Mouse (Mus musculus): ENCODE results near the gene Atp8b4. TPM values are rescaled to one million over a fixed set of nuclear protein-coding genes. Genes with fewer than 3 reads are reported as not detected.

The Atp8b4 gene
- polyA plus RNA-seq, 1 experiment from 2014 or later, result 0.19 TPM

DNA sequence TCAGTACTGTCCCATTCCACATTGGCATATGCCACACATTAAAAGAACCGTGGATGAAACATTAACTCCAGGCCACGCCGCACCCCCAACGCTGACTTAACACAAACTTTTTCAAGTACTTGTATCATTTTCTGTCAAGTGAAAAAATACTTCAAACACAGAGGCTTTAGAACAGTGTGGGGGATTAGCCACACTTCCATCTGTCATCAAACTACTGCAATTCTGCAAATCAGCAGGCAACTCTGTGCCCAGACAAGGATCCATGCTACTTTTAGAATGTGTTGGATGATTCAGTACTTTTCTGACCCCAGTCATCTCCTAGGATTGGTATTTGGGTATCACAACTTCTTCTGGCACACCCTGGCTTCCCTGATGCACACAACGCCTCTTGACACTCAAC, 212.5 kb downstream of the Atp8b4 start:
- no peaks in the 10 kb centered on the region for H3K9me3 ChIP-seq
- no peaks in the 10 kb centered on the region for H3K4me1 ChIP-seq (replicated peaks)
- H3K9ac ChIP-seq, result no peak overlapping the region
- no peaks in the 10 kb centered on the region for H3K27me3 ChIP-seq
- H3K36me3 ChIP-seq, result no peaks in the 10 kb centered on the region
- H3K4me3 ChIP-seq, result no peak overlapping the region
- ATAC-seq (ENCODE audit: low FRiP score), result no peak
- WGBS, result 96% methylated on average over 5 of the region's 5 CpGs
- H3K27ac ChIP-seq, result no peak overlapping the region
- no peak overlapping the region for H3K4me2 ChIP-seq

DNA sequence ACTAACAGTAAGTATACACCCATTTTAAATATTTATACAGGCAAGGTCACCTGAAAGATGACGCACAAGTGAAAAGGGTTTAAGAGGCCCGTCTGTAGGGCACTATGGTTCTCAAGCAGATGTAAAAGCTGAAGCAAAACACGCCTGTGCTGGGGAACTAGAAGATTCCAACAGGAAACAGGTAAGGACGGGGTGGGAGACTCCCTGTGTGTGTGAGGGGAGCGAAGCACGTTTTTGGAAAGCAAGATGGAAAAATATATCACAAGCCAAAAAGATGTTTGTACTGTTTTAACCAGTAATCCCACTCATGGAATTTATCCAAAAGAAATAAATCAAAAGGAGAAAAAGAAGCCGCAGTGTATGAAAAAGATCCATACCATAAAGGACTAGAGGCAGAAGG, 214.1 kb downstream of the Atp8b4 start:
- no peaks in the 10 kb centered on the region for H3K4me1 ChIP-seq (replicated peaks)
- H3K9ac ChIP-seq, result no peak overlapping the region
- 82% methylated on average over 7 of the region's 7 CpGs for WGBS
- no peaks in the 10 kb centered on the region for H3K36me3 ChIP-seq
- H3K4me3 ChIP-seq, result no peak overlapping the region
- no peaks in the 10 kb centered on the region for H3K27me3 ChIP-seq
- no peaks in the 10 kb centered on the region for H3K9me3 ChIP-seq
- ATAC-seq (ENCODE audit: low FRiP score), result no peak
- H3K27ac ChIP-seq, result no peak overlapping the region
- no peak overlapping the region for H3K4me2 ChIP-seq

DNA sequence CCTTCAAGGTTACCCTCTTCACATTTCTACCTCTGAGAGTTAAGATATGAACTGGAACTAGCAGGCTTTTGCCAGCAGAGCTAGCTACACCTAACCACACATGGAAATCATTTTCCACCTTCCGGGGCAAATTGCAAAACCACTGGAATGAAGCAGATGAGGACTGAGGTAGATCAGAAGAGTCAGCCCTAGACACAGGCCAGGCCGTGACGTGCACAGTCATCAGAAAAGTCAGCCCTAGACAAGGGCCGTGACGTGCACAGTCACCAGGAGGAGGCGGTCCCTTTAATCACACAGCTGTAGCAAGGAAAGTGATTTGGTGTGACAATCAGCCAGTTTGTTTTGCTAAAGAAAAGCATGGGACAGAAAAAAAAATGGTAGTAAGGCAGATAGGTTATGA, 216.4 kb downstream of the Atp8b4 start:
- Histone ChIP-seq H3K36me3 (no peaks in the 10 kb centered on the region), H3K9ac (no peak overlapping the region), H3K4me1 (replicated peaks) (no peaks in the 10 kb centered on the region), H3K9me3 (no peaks in the 10 kb centered on the region), H3K27ac (no peak overlapping the region), H3K4me3 (no peak overlapping the region), H3K4me2 (no peak overlapping the region), H3K27me3 (no peaks in the 10 kb centered on the region)
- ATAC-seq (ENCODE audit: low FRiP score), result no peak
- 81% methylated on average over 6 of the region's 6 CpGs for WGBS

DNA sequence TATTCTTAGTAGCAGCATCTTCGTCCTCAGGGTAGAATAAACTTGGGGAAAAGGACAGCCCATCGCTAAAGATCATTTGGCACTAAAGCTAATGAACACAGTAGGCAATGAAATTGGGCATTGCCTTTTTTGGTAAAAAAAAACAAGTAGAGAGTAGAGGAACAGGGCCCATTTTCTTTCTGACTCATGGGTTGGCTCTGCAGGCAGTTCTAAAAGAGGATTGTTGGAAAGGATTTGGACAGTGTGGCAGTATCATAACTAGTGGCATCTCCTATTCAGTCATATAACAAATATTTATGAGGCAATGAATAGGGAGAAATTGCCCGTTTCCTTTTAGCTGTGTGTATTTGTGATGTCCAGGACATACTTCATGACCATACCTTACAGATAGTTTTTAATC, 217.4 kb downstream of the Atp8b4 start:
- H3K4me2 ChIP-seq, result no peak overlapping the region
- H3K4me3 ChIP-seq, result no peak overlapping the region
- no peak for ATAC-seq (ENCODE audit: low FRiP score)
- no peak overlapping the region for H3K27ac ChIP-seq
- H3K4me1 ChIP-seq (replicated peaks), result no peaks in the 10 kb centered on the region
- no peak overlapping the region for H3K9ac ChIP-seq
- no peaks in the 10 kb centered on the region for H3K27me3 ChIP-seq
- 81% methylated on average over 3 of the region's 3 CpGs for WGBS
- H3K36me3 ChIP-seq, result no peaks in the 10 kb centered on the region
- no peaks in the 10 kb centered on the region for H3K9me3 ChIP-seq

DNA sequence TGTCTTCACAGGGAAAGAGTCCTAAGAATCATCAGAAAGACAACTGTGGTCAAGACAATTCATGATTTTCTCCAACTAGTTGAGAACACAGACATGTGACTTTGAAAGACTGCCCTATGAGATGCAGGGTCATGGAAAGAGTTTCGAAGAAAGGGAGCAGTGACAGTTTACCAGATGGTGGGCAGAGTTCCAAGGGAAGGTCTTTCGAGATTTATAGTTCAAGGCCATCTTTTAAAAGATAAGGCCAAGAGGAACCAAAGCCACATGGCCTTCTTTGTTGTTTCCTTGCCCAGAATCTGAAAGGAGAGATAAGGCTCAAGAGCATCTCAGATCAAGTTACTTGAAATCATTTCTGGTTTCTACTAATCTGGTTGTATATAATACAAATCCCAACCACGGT, 225.0 kb downstream of the Atp8b4 start:
- no peaks in the 10 kb centered on the region for H3K27me3 ChIP-seq
- H3K36me3 ChIP-seq, result no peaks in the 10 kb centered on the region
- 92% methylated on average over 3 of the region's 3 CpGs for WGBS
- H3K4me1 ChIP-seq (replicated peaks), result no peaks in the 10 kb centered on the region
- no peak overlapping the region for H3K27ac ChIP-seq
- no peaks in the 10 kb centered on the region for H3K9me3 ChIP-seq
- no peak for ATAC-seq (ENCODE audit: low FRiP score)
- H3K9ac ChIP-seq, result no peak overlapping the region
- H3K4me2 ChIP-seq, result no peak overlapping the region
- H3K4me3 ChIP-seq, result no peak overlapping the region

DNA sequence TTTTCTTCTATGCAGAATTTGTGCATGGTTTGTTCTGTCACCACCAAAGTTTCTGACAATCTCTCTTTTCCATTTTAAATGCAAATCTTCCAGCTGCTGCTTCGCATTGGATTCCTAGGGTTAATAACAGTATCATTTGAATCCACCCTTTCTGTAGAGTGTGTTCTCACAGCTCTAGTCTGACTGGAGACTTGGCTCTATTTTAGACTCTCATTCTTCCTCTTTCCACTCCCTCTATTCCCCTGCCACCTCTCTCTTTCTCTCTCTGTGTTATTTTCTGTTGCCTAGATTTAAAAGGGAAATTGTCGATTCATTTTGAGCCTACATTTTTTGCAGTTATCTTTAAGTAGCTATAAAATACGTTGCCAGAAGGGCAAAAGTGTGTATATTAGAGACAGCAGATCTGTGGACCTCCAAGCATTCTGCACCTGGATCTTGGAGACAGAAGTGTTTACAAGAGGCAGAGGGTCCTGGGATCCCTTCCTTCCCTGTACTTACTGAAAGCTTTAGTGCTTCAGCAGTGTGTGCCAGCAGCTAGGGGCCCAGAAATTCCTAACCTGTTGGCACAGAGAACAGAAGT, 225.6 kb downstream of the Atp8b4 start:
- no peak overlapping the region for H3K4me3 ChIP-seq
- no peak overlapping the region for H3K9ac ChIP-seq
- H3K27ac ChIP-seq, result no peak overlapping the region
- no peaks in the 10 kb centered on the region for H3K36me3 ChIP-seq
- no peak for ATAC-seq (ENCODE audit: low FRiP score)
- no peak overlapping the region for H3K4me2 ChIP-seq
- no peaks in the 10 kb centered on the region for H3K9me3 ChIP-seq
- H3K27me3 ChIP-seq, result no peaks in the 10 kb centered on the region
- WGBS, result 82% methylated on average over 3 of the region's 3 CpGs
- H3K4me1 ChIP-seq (replicated peaks), result no peaks in the 10 kb centered on the region

GRCm38 (mm10) chr2:126274311-126274710, 226.2 kb downstream of the Atp8b4 start:
- H3K4me2 ChIP-seq, result no peak overlapping the region
- H3K27me3 ChIP-seq, result no peaks in the 10 kb centered on the region
- H3K9ac ChIP-seq, result no peak overlapping the region
- H3K4me1 ChIP-seq (replicated peaks), result no peaks in the 10 kb centered on the region
- no peak for ATAC-seq (ENCODE audit: low FRiP score)
- no peak overlapping the region for H3K27ac ChIP-seq
- 93% methylated on average over 3 of the region's 3 CpGs for WGBS
- no peaks in the 10 kb centered on the region for H3K36me3 ChIP-seq
- no peak overlapping the region for H3K4me3 ChIP-seq
- H3K9me3 ChIP-seq, result no peaks in the 10 kb centered on the region

Other genes with a start within 250 kb of the Atp8b4 start
- 6.4 and 6.7 TPM in 2 replicates for gene Slc27a2, start 51.7 kb upstream of the Atp8b4 start, polyA plus RNA-seq (2015; fragmentation: Nextera tagmentation; extraction: Ambion mirVana)
- 1.0 and 2.8 TPM in 2 replicates for gene Hdc, start 118.6 kb upstream of the Atp8b4 start, polyA plus RNA-seq (2015; fragmentation: Nextera tagmentation; extraction: Ambion mirVana)
- gene Gabpb1, start 175.7 kb upstream of the Atp8b4 start, polyA plus RNA-seq (2015; fragmentation: Nextera tagmentation; extraction: Ambion mirVana), result 51.7 and 52.6 TPM in 2 replicates
- 29.1 and 29.4 TPM in 2 replicates for gene Usp8, start 206.7 kb upstream of the Atp8b4 start, polyA plus RNA-seq (2015; fragmentation: Nextera tagmentation; extraction: Ambion mirVana)

All from hindbrain, embryonic 13.5 days (tissue).